Comparison of ENCODE assay signal across 9 mouse cellular contexts in genomic region chr14:47515636-47516035, GRCm38 (mm10). TPM values are rescaled to one million over a fixed set of nuclear protein-coding genes. Genes with fewer than 3 reads are reported as not detected.
DNase-seq lines count a peak whose midpoint lies in the region; ATAC-seq and TF ChIP-seq lines count a peak whose summit lies in the region.
"Had no signal": no experiment of that assay in that cellular context is flagged by ENCODE, and none has a peak within 500 bp of the region (broad histone marks: within the 10 kb centered on the region; RNA-seq: fewer than 3 reads in every experiment).

No protein-coding gene starts in this region.

- TF ChIP-seq CTCF in lung, postnatal 0 days (IDR thresholded peaks at IDR 0.05), result peak; percentile 54

- peak; percentile 24 for DNase-seq in adrenal gland, postnatal 14 days
- no peak for DNase-seq in adrenal gland, postnatal 10 days
- DNase-seq in lung, postnatal 0 days (ENCODE audit: low spot score), result peak; percentile 65
- no peak for DNase-seq in lung, postnatal 14 days
- DNase-seq in induced T-regulatory cell, adult 2 months (ENCODE audit: low read depth), result peak; percentile 60
- peak; percentile 24 for DNase-seq in splenic B cell, adult 2 months (ENCODE audit: low read depth, low spot score)
- DNase-seq in forebrain, embryonic 11.5 days (ENCODE audit: low spot score), result no peak
- no peak for DNase-seq in left cerebral cortex, postnatal 10 days (ENCODE audit: extremely low spot score in 1 of 2, low spot score in 2 of 2)
- DNase-seq: cerebellum, adult 2 months had no signal

- no peaks in the 10 kb centered on the region for H3K27me3 ChIP-seq in lung, postnatal 0 days (replicated peaks; ENCODE audit: insufficient read depth, low read length)
- H3K27me3 ChIP-seq in splenic B cell, adult 2 months (ENCODE audit: control insufficient read depth, insufficient read depth, low read length, poor library complexity, severe bottlenecking), result no peaks in the 10 kb centered on the region
- no peaks in the 10 kb centered on the region for H3K27me3 ChIP-seq in forebrain, embryonic 11.5 days (ENCODE audit: control insufficient read depth, insufficient read depth, low read length)

- ATAC-seq in lung, postnatal 0 days, result no peak; the same call in 1 of the 2 replicates
- no peak for ATAC-seq in forebrain, embryonic 11.5 days (replicated peaks; ENCODE audit: low FRiP score)

- no peak overlapping the region for H3K4me3 ChIP-seq in lung, postnatal 0 days (ENCODE audit: low read depth, low read length)
- no peak overlapping the region for H3K4me3 ChIP-seq in forebrain, embryonic 11.5 days (ENCODE audit: low read depth, low read length)

- peaks cover 5% of the 10 kb centered on the region; the same call in 1 of the 2 replicates for H3K4me1 ChIP-seq in lung, postnatal 0 days (ENCODE audit: insufficient read depth, low read depth, low read length)
- H3K4me1 ChIP-seq in forebrain, embryonic 11.5 days (replicated peaks; ENCODE audit: control insufficient read depth, insufficient read depth, low read length), result no peaks in the 10 kb centered on the region

- WGBS in lung, postnatal 0 days, result 76% methylated on average over 8 of the region's 8 CpGs
- 92% methylated on average over 8 of the region's 8 CpGs for WGBS in forebrain, embryonic 11.5 days

- TF ChIP-seq EP300 in lung, postnatal 0 days (IDR thresholded peaks at IDR 0.05), result no peak

- H3K9ac ChIP-seq in lung, postnatal 0 days (replicated peaks; ENCODE audit: low read depth), result no peak overlapping the region
- no peak overlapping the region for H3K9ac ChIP-seq in forebrain, embryonic 11.5 days (ENCODE audit: low read length)

- no peaks in the 10 kb centered on the region for H3K9me3 ChIP-seq in lung, postnatal 0 days (ENCODE audit: low read length)
- no peaks in the 10 kb centered on the region for H3K9me3 ChIP-seq in forebrain, embryonic 11.5 days (ENCODE audit: control insufficient read depth, low read length)

- H3K36me3 ChIP-seq in lung, postnatal 0 days (ENCODE audit: insufficient read depth, low read length), result no peaks in the 10 kb centered on the region
- H3K36me3 ChIP-seq in splenic B cell, adult 2 months (ENCODE audit: control insufficient read depth, insufficient read depth, low read length, poor library complexity, severe bottlenecking), result no peaks in the 10 kb centered on the region
- H3K36me3 ChIP-seq in forebrain, embryonic 11.5 days (ENCODE audit: control insufficient read depth, insufficient read depth, low read length), result no peaks in the 10 kb centered on the region

- intact Hi-C loops in left cerebral cortex, postnatal 10 days (cut with DNase I), result no loop called here

- peak overlapping the region; percentile 76 for H3K27ac ChIP-seq in lung, postnatal 0 days (ENCODE audit: low read length)
- no peak overlapping the region for H3K27ac ChIP-seq in forebrain, embryonic 11.5 days (ENCODE audit: low read depth, low read length)

- no peak overlapping the region; the same call in 1 of the 2 replicates for H3K4me2 ChIP-seq in lung, postnatal 0 days (replicated peaks; ENCODE audit: low read depth, low read length)
- no peak overlapping the region for H3K4me2 ChIP-seq in forebrain, embryonic 11.5 days (ENCODE audit: low read depth, low read length, severe bottlenecking)

RNA-seq across cellular contexts. Expression of gene Atg14, which starts 54.8 kb away (rescaled TPM):
- total RNA-seq in adrenal gland, postnatal 14 days (2021), result 12.3 and 14.0 TPM in 2 replicates
- 10 to 100 TPM; 10.3 to 14.2 TPM for total RNA-seq in adrenal gland, postnatal 10 days (2021)
- polyA plus RNA-seq in lung, postnatal 0 days (2015; fragmentation: Nextera tagmentation; extraction: Ambion mirVana), result 11.3 and 11.5 TPM in 2 replicates
- polyA plus RNA-seq in forebrain, embryonic 11.5 days (2014; fragmentation: Nextera tagmentation; extraction: Ambion mirVana), result 16.2 and 17.6 TPM in 2 replicates
- 10 to 100 TPM; 13.0 to 13.8 TPM for total RNA-seq in left cerebral cortex, postnatal 10 days (2021)

Comparison
In these comparisons a context has a peak if more than half of its experiments do, and no peak if none do; other contexts are left out.
1. DNase-seq: peak in adrenal gland, postnatal 14 days (single experiment), lung, postnatal 0 days (single experiment), induced T-regulatory cell, adult 2 months (single experiment) and splenic B cell, adult 2 months (single experiment); none in adrenal gland, postnatal 10 days (single experiment), lung, postnatal 14 days (single experiment), forebrain, embryonic 11.5 days (single experiment) and left cerebral cortex, postnatal 10 days (0 of 2).